Mouse (Mus musculus): ENCODE results near the gene Psmb11. TPM values are rescaled to one million over a fixed set of nuclear protein-coding genes. Genes with fewer than 3 reads are reported as not detected.
A peak's percentile ranks its signal among the peaks of the same experiment; 100 is the strongest.

The Psmb11 gene
- polyA plus RNA-seq (2014; fragmentation: Nextera tagmentation; extraction: Ambion mirVana), result not detected in 2 replicates

- 94% methylated on average over 1 of the region's 1 CpGs for WGBS
- DNase-seq (ENCODE audit: low spot score) (no peak), ATAC-seq (ENCODE audit: low FRiP score) (no peak)
- Histone ChIP-seq H3K27me3 (ENCODE audit: control insufficient read depth, insufficient read depth, low read length) (no peaks in the 10 kb centered on the region), H3K9me3 (ENCODE audit: control insufficient read depth, low read length) (no peaks in the 10 kb centered on the region), H3K27ac (ENCODE audit: low read depth, low read length) (no peak within 1 kb of the TSS), H3K36me3 (ENCODE audit: control insufficient read depth, insufficient read depth, low read length) (no peaks in the 10 kb centered on the region), H3K4me3 (ENCODE audit: low read depth, low read length) (no peak within 1 kb of the TSS), H3K4me2 (replicated peaks; ENCODE audit: low read depth, low read length) (no peak within 1 kb of the TSS), H3K4me1 (replicated peaks; ENCODE audit: control insufficient read depth, insufficient read depth, low read length) (no peaks in the 10 kb centered on the region), H3K9ac (ENCODE audit: low read depth, low read length) (no peak within 1 kb of the TSS)
Measured at GRCm38 (mm10) chr14:54621133-54621532, at the start of gene Psmb11. Gene Psmb11, plus strand, starts transcription at chr14:54621433.

GRCm38 (mm10) chr14:54572122-54572521, 49.1 kb upstream of the Psmb11 start:
- 59% methylated on average over 4 of the region's 4 CpGs for WGBS
- H3K4me3 ChIP-seq (ENCODE audit: low read depth, low read length), result no peak overlapping the region

GRCm38 (mm10) chr14:54572790-54573736, 48.2 kb upstream of the Psmb11 start:
- no peaks in the 10 kb centered on the region for H3K9me3 ChIP-seq (ENCODE audit: control insufficient read depth, low read length)
- 0 out of 2 replicates have a peak, but pooled peaks cover 2% of the 10 kb centered on the region for H3K27me3 ChIP-seq (ENCODE audit: control insufficient read depth, insufficient read depth, low read length)
- H3K9ac ChIP-seq (ENCODE audit: low read depth, low read length), result 0 out of 2 replicates have a peak overlapping the region, but pooled peaks have one; percentile 21
- peak; percentile 71 for DNase-seq (ENCODE audit: low spot score)
- H3K4me3 ChIP-seq (ENCODE audit: low read depth, low read length), result peak overlapping the region; percentile 83
- peaks cover 2% of the 10 kb centered on the region; the same call in 1 of the 2 replicates for H3K36me3 ChIP-seq (ENCODE audit: control insufficient read depth, insufficient read depth, low read length)
- peak overlapping the region; percentile 83 for H3K4me2 ChIP-seq (replicated peaks; ENCODE audit: low read depth, low read length)
- H3K4me1 ChIP-seq (replicated peaks; ENCODE audit: control insufficient read depth, insufficient read depth, low read length), result peaks cover 26% of the 10 kb centered on the region
- ATAC-seq (ENCODE audit: low FRiP score), result peak; percentile 61
- peak overlapping the region; percentile 55; the same call in 1 of the 2 replicates for H3K27ac ChIP-seq (ENCODE audit: low read depth, low read length)
- 7% methylated on average over 10 of the region's 14 CpGs for WGBS

More at GRCm38 (mm10) chr14:54572122-54572521, 49.1 kb upstream of the Psmb11 start:
- peaks cover 26% of the 10 kb centered on the region for H3K4me1 ChIP-seq (replicated peaks; ENCODE audit: control insufficient read depth, insufficient read depth, low read length)
- DNase-seq (ENCODE audit: low spot score), result no peak
- H3K4me2 ChIP-seq (replicated peaks; ENCODE audit: low read depth, low read length), result peak overlapping the region; percentile 83; the same call in 1 of the 2 replicates
- no peaks in the 10 kb centered on the region for H3K9me3 ChIP-seq (ENCODE audit: control insufficient read depth, low read length)
- ATAC-seq (ENCODE audit: low FRiP score), result no peak
- H3K36me3 ChIP-seq (ENCODE audit: control insufficient read depth, insufficient read depth, low read length), result peaks cover 2% of the 10 kb centered on the region; the same call in 1 of the 2 replicates
- no peak overlapping the region for H3K9ac ChIP-seq (ENCODE audit: low read depth, low read length)
- 0 out of 2 replicates have a peak, but pooled peaks cover 2% of the 10 kb centered on the region for H3K27me3 ChIP-seq (ENCODE audit: control insufficient read depth, insufficient read depth, low read length)
- peak overlapping the region; percentile 55; the same call in 1 of the 2 replicates for H3K27ac ChIP-seq (ENCODE audit: low read depth, low read length)

GRCm38 (mm10) chr14:54574253-54574652, 47.0 kb upstream of the Psmb11 start:
- no peak for ATAC-seq (ENCODE audit: low FRiP score)

GRCm38 (mm10) chr14:54575031-54575430, 46.2 kb upstream of the Psmb11 start:
- H3K27ac ChIP-seq (ENCODE audit: low read depth, low read length), result no peak overlapping the region
- 0 out of 2 replicates have a peak, but pooled peaks cover 2% of the 10 kb centered on the region for H3K27me3 ChIP-seq (ENCODE audit: control insufficient read depth, insufficient read depth, low read length)
- H3K4me2 ChIP-seq (replicated peaks; ENCODE audit: low read depth, low read length), result peak overlapping the region; percentile 83
- peak overlapping the region; percentile 83 for H3K4me3 ChIP-seq (ENCODE audit: low read depth, low read length)
- H3K9ac ChIP-seq (ENCODE audit: low read depth, low read length), result peak overlapping the region; percentile 93
- ATAC-seq (ENCODE audit: low FRiP score) (no peak), DNase-seq (ENCODE audit: low spot score) (no peak)
- no peaks in the 10 kb centered on the region for H3K9me3 ChIP-seq (ENCODE audit: control insufficient read depth, low read length)
- peaks cover 23% of the 10 kb centered on the region for H3K4me1 ChIP-seq (replicated peaks; ENCODE audit: control insufficient read depth, insufficient read depth, low read length)
- WGBS, result 2% methylated on average over 8 of the region's 8 CpGs
- H3K36me3 ChIP-seq (ENCODE audit: control insufficient read depth, insufficient read depth, low read length), result peaks cover 2% of the 10 kb centered on the region; the same call in 1 of the 2 replicates

More at GRCm38 (mm10) chr14:54574253-54574652, 47.0 kb upstream of the Psmb11 start:
- H3K4me2 ChIP-seq (replicated peaks; ENCODE audit: low read depth, low read length), result peak overlapping the region; percentile 83
- WGBS, result 18% methylated on average over 4 of the region's 4 CpGs
- H3K36me3 ChIP-seq (ENCODE audit: control insufficient read depth, insufficient read depth, low read length), result peaks cover 2% of the 10 kb centered on the region; the same call in 1 of the 2 replicates
- no peaks in the 10 kb centered on the region for H3K9me3 ChIP-seq (ENCODE audit: control insufficient read depth, low read length)
- peaks cover 26% of the 10 kb centered on the region for H3K4me1 ChIP-seq (replicated peaks; ENCODE audit: control insufficient read depth, insufficient read depth, low read length)
- H3K27me3 ChIP-seq (ENCODE audit: control insufficient read depth, insufficient read depth, low read length), result 0 out of 2 replicates have a peak, but pooled peaks cover 2% of the 10 kb centered on the region
- peak; percentile 44 for DNase-seq (ENCODE audit: low spot score)
- H3K9ac ChIP-seq (ENCODE audit: low read depth, low read length), result peak overlapping the region; percentile 52; the same call in 1 of the 2 replicates
- peak overlapping the region; percentile 83 for H3K4me3 ChIP-seq (ENCODE audit: low read depth, low read length)
- H3K27ac ChIP-seq (ENCODE audit: low read depth, low read length), result no peak overlapping the region

GRCm38 (mm10) chr14:54575631-54576030, 45.6 kb upstream of the Psmb11 start:
- no peaks in the 10 kb centered on the region for H3K9me3 ChIP-seq (ENCODE audit: control insufficient read depth, low read length)
- WGBS, result under 1% methylated on average over 33 of the region's 39 CpGs
- peak overlapping the region; percentile 93 for H3K9ac ChIP-seq (ENCODE audit: low read depth, low read length)
- DNase-seq (ENCODE audit: low spot score) (peak; percentile 82), ATAC-seq (ENCODE audit: low FRiP score) (no peak)
- peak overlapping the region; percentile 73; the same call in 1 of the 2 replicates for H3K27ac ChIP-seq (ENCODE audit: low read depth, low read length)
- 0 out of 2 replicates have a peak, but pooled peaks cover 2% of the 10 kb centered on the region for H3K27me3 ChIP-seq (ENCODE audit: control insufficient read depth, insufficient read depth, low read length)
- peak overlapping the region; percentile 83 for H3K4me2 ChIP-seq (replicated peaks; ENCODE audit: low read depth, low read length)
- H3K4me3 ChIP-seq (ENCODE audit: low read depth, low read length), result peak overlapping the region; percentile 83
- H3K36me3 ChIP-seq (ENCODE audit: control insufficient read depth, insufficient read depth, low read length), result peaks cover 2% of the 10 kb centered on the region; the same call in 1 of the 2 replicates
- peaks cover 23% of the 10 kb centered on the region for H3K4me1 ChIP-seq (replicated peaks; ENCODE audit: control insufficient read depth, insufficient read depth, low read length)

- Histone ChIP-seq H3K4me1 (replicated peaks; ENCODE audit: control insufficient read depth, insufficient read depth, low read length) (peaks cover 23% of the 10 kb centered on the region), H3K4me3 (ENCODE audit: low read depth, low read length) (peak overlapping the region; percentile 83), H3K9me3 (ENCODE audit: control insufficient read depth, low read length) (no peaks in the 10 kb centered on the region), H3K27me3 (ENCODE audit: control insufficient read depth, insufficient read depth, low read length) (0 out of 2 replicates have a peak, but pooled peaks cover 2% of the 10 kb centered on the region), H3K9ac (ENCODE audit: low read depth, low read length) (peak overlapping the region; percentile 93), H3K36me3 (ENCODE audit: control insufficient read depth, insufficient read depth, low read length) (peaks cover 2% of the 10 kb centered on the region; the same call in 1 of the 2 replicates), H3K27ac (ENCODE audit: low read depth, low read length) (peak overlapping the region; percentile 73), H3K4me2 (replicated peaks; ENCODE audit: low read depth, low read length) (peak overlapping the region; percentile 83)
- ATAC-seq (ENCODE audit: low FRiP score) (0 out of 2 replicates have a peak, but pooled peaks have one; percentile 7), DNase-seq (ENCODE audit: low spot score) (peak; percentile 70)
- 0% methylated on average over 78 of the region's 84 CpGs for WGBS
Measured at GRCm38 (mm10) chr14:54576241-54577088, 44.8 kb upstream of the Psmb11 start.

Data from hindbrain, embryonic 11.5 days (tissue).